Mouse (Mus musculus): ENCODE data around the gene Gbp8.
A peak's percentile ranks its signal among the peaks of the same experiment; 100 is the strongest.
"Not testable (repeated sequence)": the region's sequence is repeated elsewhere in the genome, so short reads cannot be mapped to it uniquely, and the experiment has no call there.

Gene Gbp8

DNA sequence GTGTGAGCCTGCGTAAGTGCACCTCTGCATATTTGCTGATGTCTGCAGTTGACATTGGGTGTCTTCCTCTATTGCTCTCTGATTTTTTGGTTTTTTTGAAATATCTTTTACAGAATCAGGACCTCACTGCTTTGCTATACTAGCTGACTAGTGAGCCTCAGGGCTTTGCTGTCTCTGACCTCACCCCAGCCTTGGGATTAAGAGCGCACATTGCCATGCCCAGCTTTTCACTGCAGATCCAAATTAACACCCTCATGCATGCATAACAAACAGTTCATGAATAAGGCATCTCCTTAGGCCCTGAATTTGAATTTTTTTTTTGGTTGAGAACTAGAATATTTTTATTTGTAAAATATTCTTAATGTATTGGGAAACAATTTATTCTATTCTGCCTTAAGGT lies 84.1 kb downstream of the Gbp8 start:
- no peak for DNase-seq

DNA sequence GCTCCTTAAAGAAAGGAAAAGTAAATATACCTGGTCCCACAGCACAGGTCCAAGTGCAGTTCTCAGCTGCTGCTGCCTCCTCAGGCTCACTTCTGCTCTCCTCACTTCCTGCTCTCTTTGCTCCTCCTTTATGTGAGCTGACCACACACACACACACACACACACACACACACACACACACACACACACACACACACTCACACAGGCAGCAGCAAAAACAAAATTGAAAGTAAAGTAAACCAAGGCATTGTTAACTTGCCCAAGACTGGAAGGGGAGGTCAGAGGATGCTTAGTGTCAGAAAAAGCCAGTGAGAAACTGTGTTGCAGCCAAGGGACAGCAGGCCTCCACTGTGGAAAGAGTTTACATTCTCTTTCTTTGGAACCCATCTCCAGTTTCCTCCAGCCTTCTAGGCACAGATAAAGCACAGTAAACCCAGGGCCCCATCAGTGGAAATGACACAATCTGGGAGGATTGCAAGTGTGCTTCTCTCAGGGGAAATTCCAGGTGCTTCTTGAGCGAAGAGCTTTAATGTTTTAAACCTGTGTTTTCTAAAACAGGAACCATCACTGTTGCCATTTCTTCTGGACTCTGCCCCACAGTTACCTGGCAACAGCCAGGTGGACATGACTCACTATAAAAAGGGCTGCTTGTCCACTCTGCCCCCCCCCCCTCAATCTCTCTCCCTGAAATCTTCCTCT lies 85.7 kb downstream of the Gbp8 start:
- DNase-seq, result not testable (repeated sequence)

GRCm38 (mm10) chr5:105032362-105032761 lies 107.0 kb downstream of the Gbp8 start:
- no peak for DNase-seq

GRCm38 (mm10) chr5:105012551-105012950 lies 126.8 kb downstream of the Gbp8 start:
- no peak for DNase-seq

GRCm38 (mm10) chr5:105011570-105011969 lies 127.8 kb downstream of the Gbp8 start:
- no peak for DNase-seq

DNA sequence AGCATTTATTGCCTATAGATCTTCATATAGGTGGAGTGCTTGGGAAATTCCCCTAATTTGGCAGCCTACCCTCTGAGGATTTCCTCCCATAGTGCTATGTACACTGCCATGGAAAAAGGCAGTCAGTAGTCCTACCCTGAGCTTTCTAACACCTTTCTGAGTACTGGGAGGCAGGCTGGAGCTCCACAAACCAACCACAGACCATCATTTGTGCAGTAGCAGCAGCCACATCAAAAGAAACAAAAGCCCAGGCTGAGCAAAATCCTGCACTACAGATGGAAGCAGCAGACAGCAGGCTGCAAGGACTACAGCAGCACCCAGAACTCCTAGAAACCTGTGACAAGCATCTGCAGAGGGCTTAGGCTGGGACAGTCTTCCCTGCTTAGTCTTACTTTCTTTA lies 129.0 kb downstream of the Gbp8 start:
- DNase-seq, result no peak

DNA sequence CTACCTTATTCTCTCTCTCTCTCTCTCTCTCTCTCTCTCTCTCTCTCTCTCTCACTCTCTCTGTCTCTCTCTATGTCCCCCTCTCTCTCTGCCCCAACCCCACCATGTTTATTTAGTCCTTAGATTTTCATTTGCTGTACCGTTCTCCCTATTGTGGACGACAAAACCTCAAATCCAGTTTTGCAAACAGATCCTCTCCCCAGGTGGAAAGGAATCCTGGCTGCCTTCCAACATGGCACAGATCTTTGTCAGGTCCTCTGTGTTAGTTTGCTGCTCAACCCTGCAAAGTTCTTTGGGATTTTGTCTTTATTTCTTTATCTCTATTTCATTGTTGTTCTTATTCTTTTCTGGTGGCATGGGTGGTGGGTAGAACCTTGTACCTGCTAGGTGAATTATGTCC lies 149.9 kb downstream of the Gbp8 start:
- peak; percentile 10 to 17 for DNase-seq

DNA sequence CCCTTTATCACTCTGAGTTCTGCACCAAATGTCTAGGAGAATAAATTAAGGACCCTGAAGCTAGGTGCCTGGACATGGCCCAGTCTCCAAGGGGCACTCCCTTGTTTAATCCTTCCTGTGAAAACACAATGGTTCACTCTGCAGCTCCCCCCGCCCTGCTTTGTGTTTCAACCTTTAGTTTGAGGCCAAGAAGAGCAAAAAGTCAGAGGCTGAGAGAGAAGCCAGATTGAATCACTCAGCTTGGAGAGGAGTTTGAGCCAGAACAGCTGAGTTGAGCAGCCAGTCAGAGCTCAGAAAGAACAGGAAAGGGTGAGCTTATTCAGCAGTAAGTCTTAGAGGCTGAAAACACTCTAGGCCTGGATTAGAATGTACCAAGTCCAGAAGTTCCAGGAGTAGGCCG lies 151.3 kb downstream of the Gbp8 start:
- DNase-seq, result no peak

- peak; percentile 10 to 11 for DNase-seq
These were observed 152.6 kb downstream of the Gbp8 start for GRCm38 (mm10) chr5:104986706-104987105.

DNA sequence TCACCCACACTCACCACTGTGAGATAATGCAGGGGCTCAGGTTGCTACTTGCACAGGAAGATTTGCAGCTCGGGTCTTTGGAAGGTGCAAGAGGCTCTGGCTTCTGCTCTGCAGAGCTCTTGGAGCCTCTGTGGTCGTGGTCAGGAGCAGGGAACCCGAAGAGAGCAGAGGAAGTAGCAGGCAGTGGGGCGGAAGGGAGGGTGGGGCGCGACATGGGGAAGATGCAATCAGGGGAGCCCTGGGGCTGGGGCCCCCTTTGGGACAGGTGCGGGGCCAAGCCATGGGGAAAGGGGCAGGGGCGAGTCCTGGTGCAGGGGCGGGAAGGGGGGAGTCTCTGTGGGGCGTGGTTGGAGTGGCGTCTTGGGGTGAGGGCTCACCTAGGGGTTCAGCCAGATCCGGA lies 156.8 kb downstream of the Gbp8 start, which contains the start of gene Abcg3:
TSS of gene Abcg3 (minus strand) at position 184 of the 400 bp plus-strand sequence.
- no peak for DNase-seq

- DNase-seq, result no peak
These were observed 160.3 kb downstream of the Gbp8 start for GRCm38 (mm10) chr5:104979040-104979513.

Data from cerebellum, adult 18-20 months (tissue).